Mouse (Mus musculus) myocyte (in vitro differentiated cells): ENCODE data around the gene Nfe2.
"Not testable (repeated sequence)": the region's sequence is repeated elsewhere in the genome, so short reads cannot be mapped to it uniquely, and the experiment has no call there.

ENCODE experiments used
- CEBPB ChIP-seq: IDR thresholded peaks from 2 replicates; pipeline ENCODE4 v1.6.1; 2011; ENCODE audit warnings: mild to moderate bottlenecking, moderate library complexity; ENCODE audit not compliant: poor library complexity, insufficient read depth, severe bottlenecking
- E2F4 ChIP-seq: IDR thresholded peaks from one replicate; pipeline ENCODE4 v1.6.1; 2011; ENCODE audit warnings: mild to moderate bottlenecking, control low read depth, moderate library complexity; ENCODE audit not compliant: insufficient read depth
- MAX ChIP-seq: IDR thresholded peaks from one replicate; pipeline ENCODE4 v1.6.1; 2011; ENCODE audit warnings: low read depth, mild to moderate bottlenecking, control low read depth
- MYOD1 ChIP-seq, 3 experiments: IDR thresholded peaks; one replicate each; pipeline ENCODE4 v1.6.1; 2011; ENCODE audit warnings: control low read depth in 2 of 3, low read depth in 2 of 3, mild to moderate bottlenecking in 2 of 3, moderate library complexity in 1 of 3; ENCODE audit not compliant: insufficient read length in 2 of 3, control insufficient read depth in 1 of 3
- MYOG ChIP-seq, 3 experiments: IDR thresholded peaks; one replicate each; pipeline ENCODE4 v1.6.1; 2011; ENCODE audit warnings: control low read depth in 2 of 3, low read depth in 2 of 3, mild to moderate bottlenecking in 2 of 3; ENCODE audit not compliant: insufficient read length in 2 of 3, control insufficient read depth in 1 of 3, insufficient read depth in 1 of 3
- POLR2A ChIP-seq: IDR thresholded peaks from one replicate; pipeline ENCODE4 v1.6.1; 2011; ENCODE audit warnings: low read depth, mild to moderate bottlenecking, control low read depth, moderate library complexity; ENCODE audit not compliant: insufficient read length
- POLR2AphosphoS2 ChIP-seq: IDR thresholded peaks from one replicate; pipeline ENCODE4 v1.6.1; 2011; ENCODE audit warnings: low read depth, control low read depth; ENCODE audit not compliant: insufficient read length
- TCF12 ChIP-seq: IDR thresholded peaks from one replicate; pipeline ENCODE4 v1.6.1; 2011; ENCODE audit warnings: mild to moderate bottlenecking, control low read depth; ENCODE audit not compliant: poor library complexity, insufficient read depth, severe bottlenecking
- TCF3 ChIP-seq: IDR thresholded peaks from one replicate; pipeline ENCODE4 v1.6.1; 2011; ENCODE audit warnings: low read depth, control low read depth; ENCODE audit not compliant: insufficient read length
- USF1 ChIP-seq: IDR thresholded peaks from one replicate; pipeline ENCODE4 v1.6.1; 2011; ENCODE audit warnings: low read depth, mild to moderate bottlenecking, control low read depth, moderate library complexity

- TF ChIP-seq E2F4; POLR2A; CEBPB; MAX; USF1; TCF12; MYOG (IDR thresholded peaks at IDR 0.05; ENCODE audit: control insufficient read depth in 1 of 3, insufficient read depth in 1 of 3, insufficient read length in 2 of 3, low read depth in 2 of 3); MYOD1 (IDR thresholded peaks at IDR 0.05; ENCODE audit: control insufficient read depth in 1 of 3, insufficient read length in 2 of 3, low read depth in 2 of 3); POLR2AphosphoS2; TCF3: not testable (repeated sequence)
Measured at GRCm38 (mm10) chr15:103249511-103249910, 8.7 kb downstream of the Nfe2 start.
